Mouse (Mus musculus) small intestine, adult 2 months (tissue): ENCODE results near the gene Zfp986. TPM values are rescaled to one million over a fixed set of nuclear protein-coding genes. Genes with fewer than 3 reads are reported as not detected.

ENCODE experiments used
- polyA plus RNA-seq: library from polyadenylated mRNA; depleted of rRNA; stranded (reverse); fragments of >200 nt; gene quantifications from 2 replicates; pipeline ENCODE4 v1.2.3, GENCODE M21; 2012; rRNA removed

The Zfp986 gene
- polyA plus RNA-seq, 1 experiment = not detected

Other genes starting within 250 kb of the Zfp986 start
- not detected in 2 replicates for gene Zfp980, start 198.1 kb upstream of the Zfp986 start, polyA plus RNA-seq
- not detected in 2 replicates for gene Zfp987, start 228.5 kb downstream of the Zfp986 start, polyA plus RNA-seq